In genomic region chr5:124161831-124162230, GRCm38 (mm10) we compare ENCODE assay signal across 12 mouse cellular contexts. TPM values are rescaled to one million over a fixed set of nuclear protein-coding genes. Genes with fewer than 3 reads are reported as not detected.
DNase-seq lines count a peak whose midpoint lies in the region; ATAC-seq lines count a peak whose summit lies in the region.
"Had no signal": no experiment of that assay in that cellular context is flagged by ENCODE, and none has a peak within 500 bp of the region (broad histone marks: within the 10 kb centered on the region; RNA-seq: fewer than 3 reads in every experiment).

No protein-coding gene starts in this region.

- peak overlapping the region; percentile 2; the same call in 1 of the 2 replicates for H3K4me2 ChIP-seq in heart, embryonic 15.5 days
- H3K4me2 ChIP-seq: embryonic facial prominence, embryonic 12.5 days; limb, embryonic 13.5 days had no signal

- peaks cover 84% of the 10 kb centered on the region for H3K4me1 ChIP-seq in heart, embryonic 15.5 days (replicated peaks)

- WGBS in heart, embryonic 15.5 days, result 13% methylated on average over 10 of the region's 10 CpGs

- H3K4me3 ChIP-seq in heart, embryonic 15.5 days, result no peak overlapping the region
- H3K4me3 ChIP-seq: embryonic facial prominence, embryonic 12.5 days; limb, embryonic 13.5 days; megakaryocyte, embryonic 14.5 days had no signal

- no peaks in the 10 kb centered on the region for H3K36me3 ChIP-seq in heart, embryonic 15.5 days
- H3K36me3 ChIP-seq: embryonic facial prominence, embryonic 12.5 days; limb, embryonic 13.5 days had no signal

- H3K27me3 ChIP-seq in heart, embryonic 15.5 days, result no peaks in the 10 kb centered on the region
- H3K27me3 ChIP-seq: embryonic facial prominence, embryonic 12.5 days; limb, embryonic 13.5 days; megakaryocyte, embryonic 14.5 days had no signal

- ATAC-seq in heart, embryonic 15.5 days (replicated peaks; ENCODE audit: insufficient number of reproducible peaks, insufficient read depth, low FRiP score, low read depth), result peak; percentile 69

- H3K9me3 ChIP-seq in heart, embryonic 15.5 days (replicated peaks), result no peaks in the 10 kb centered on the region
- H3K9me3 ChIP-seq: embryonic facial prominence, embryonic 12.5 days; limb, embryonic 13.5 days; megakaryocyte, embryonic 14.5 days had no signal

- peak; percentile 23 for DNase-seq in cerebellum, adult 11-12 months
- no peak for DNase-seq in cerebellum, adult 18-20 months
- peak; percentile 43 to 45 for DNase-seq in layer of hippocampus, postnatal 14 days (ENCODE audit: low spot score in 2 of 2)
- DNase-seq in layer of hippocampus, adult 11-12 months (ENCODE audit: low spot score), result no peak
- peak; percentile 27 for DNase-seq in neural tube, embryonic 10.5 days (ENCODE audit: extremely low spot score, low spot score)
- DNase-seq in left cerebral cortex, adult 9 months (ENCODE audit: low spot score in 2 of 2), result no peak
- DNase-seq in adrenal gland, adult 18-20 months (ENCODE audit: low spot score in 2 of 2), result no peak

- H3K9ac ChIP-seq in heart, embryonic 15.5 days, result peak overlapping the region; percentile 23; the same call in 1 of the 2 replicates
- H3K9ac ChIP-seq: embryonic facial prominence, embryonic 12.5 days; limb, embryonic 13.5 days had no signal

- H3K27ac ChIP-seq in heart, embryonic 15.5 days, result peak overlapping the region; percentile 72
- H3K27ac ChIP-seq: kidney, postnatal 0 days; limb, embryonic 13.5 days had no signal

RNA-seq across cellular contexts. Expression of gene Arl6ip4, which starts 45.9 kb away (rescaled TPM):
- 10 to 100 TPM; 47.3 to 49.0 TPM for total RNA-seq in layer of hippocampus, postnatal 14 days (2021)
- 67.6 and 75.3 TPM in 2 replicates for polyA plus RNA-seq in heart, embryonic 15.5 days (2015; fragmentation: Nextera tagmentation; extraction: Ambion mirVana)
- total RNA-seq in adrenal gland, adult 18-20 months (2021), result 10 to 100 TPM; 51.3 to 56.8 TPM

RNA-seq across cellular contexts. Expression of gene Ogfod2, which starts 49.7 kb away (rescaled TPM):
- 10 to 100 TPM; 31.9 to 32.4 TPM for total RNA-seq in layer of hippocampus, postnatal 14 days (2021)
- 18.2 and 22.3 TPM in 2 replicates for polyA plus RNA-seq in heart, embryonic 15.5 days (2015; fragmentation: Nextera tagmentation; extraction: Ambion mirVana)
- total RNA-seq in adrenal gland, adult 18-20 months (2021), result 10 to 100 TPM; 42.3 to 47.0 TPM

Comparison
In these comparisons a context has a peak if more than half of its experiments do, and no peak if none do; other contexts are left out.
1. DNase-seq: peak in cerebellum, adult 11-12 months (single experiment), layer of hippocampus, postnatal 14 days (2 of 2) and neural tube, embryonic 10.5 days (single experiment); none in cerebellum, adult 18-20 months (0 of 2), layer of hippocampus, adult 11-12 months (single experiment), left cerebral cortex, adult 9 months (0 of 2) and adrenal gland, adult 18-20 months (0 of 2).